Mouse (Mus musculus) E14TG2a.4 (cell line): ENCODE measurements at regions not wholly inside any gene's neighbourhood (a gene's known extent, or its start where the extent isn't known, plus 50 kb on each side); places are given as distances from the start of the nearest gene placed in this dataset.

Experiments
- CTCF ChIP-seq: conservative IDR thresholded peaks from 2 replicates; pipeline ENCODE4 v1.5.1; 2014; ENCODE audit warnings: low read length
- NANOG ChIP-seq: IDR thresholded peaks from 2 replicates; pipeline ENCODE4 v1.6.1; 2014; ENCODE audit warnings: borderline replicate concordance, low read length, mixed read lengths
- POU5F1 ChIP-seq: IDR thresholded peaks from 2 replicates; pipeline ENCODE4 v1.6.1; 2014; ENCODE audit warnings: low read length, borderline replicate concordance

DNA sequence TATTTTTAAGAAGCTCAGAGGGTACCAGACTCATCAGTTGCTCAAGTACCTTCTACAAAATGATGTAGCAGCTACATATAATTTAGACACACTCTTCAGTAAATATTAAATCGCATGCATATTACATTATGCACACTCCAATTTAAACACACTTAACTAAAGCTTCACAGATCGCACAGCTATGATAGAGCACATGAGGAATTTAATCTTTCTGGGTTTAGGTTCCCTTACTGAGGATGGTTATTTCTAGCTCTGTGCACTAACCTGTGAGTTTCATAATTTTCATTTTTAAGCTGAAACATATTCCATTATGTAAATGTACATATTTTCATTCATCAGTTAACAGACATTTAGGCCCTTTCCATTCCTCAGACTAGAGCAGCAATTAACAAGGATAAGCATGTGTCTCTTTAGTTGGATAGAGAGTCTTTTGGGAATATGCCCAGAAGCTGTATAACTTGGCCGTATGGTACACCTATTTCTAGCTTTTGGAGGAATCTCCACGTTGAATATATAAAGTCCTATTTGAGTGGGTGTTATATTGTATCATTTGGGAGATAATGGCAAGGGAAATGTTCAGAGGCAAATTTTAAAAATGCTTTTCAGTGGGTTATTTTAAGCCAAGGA is 694.0 kb downstream of the Trib2 start:
- no peak for TF ChIP-seq CTCF
- TF ChIP-seq POU5F1 = no peak
- TF ChIP-seq NANOG = no peak
